21 mouse cellular contexts compared by ENCODE assay signal in the genomic region with DNA sequence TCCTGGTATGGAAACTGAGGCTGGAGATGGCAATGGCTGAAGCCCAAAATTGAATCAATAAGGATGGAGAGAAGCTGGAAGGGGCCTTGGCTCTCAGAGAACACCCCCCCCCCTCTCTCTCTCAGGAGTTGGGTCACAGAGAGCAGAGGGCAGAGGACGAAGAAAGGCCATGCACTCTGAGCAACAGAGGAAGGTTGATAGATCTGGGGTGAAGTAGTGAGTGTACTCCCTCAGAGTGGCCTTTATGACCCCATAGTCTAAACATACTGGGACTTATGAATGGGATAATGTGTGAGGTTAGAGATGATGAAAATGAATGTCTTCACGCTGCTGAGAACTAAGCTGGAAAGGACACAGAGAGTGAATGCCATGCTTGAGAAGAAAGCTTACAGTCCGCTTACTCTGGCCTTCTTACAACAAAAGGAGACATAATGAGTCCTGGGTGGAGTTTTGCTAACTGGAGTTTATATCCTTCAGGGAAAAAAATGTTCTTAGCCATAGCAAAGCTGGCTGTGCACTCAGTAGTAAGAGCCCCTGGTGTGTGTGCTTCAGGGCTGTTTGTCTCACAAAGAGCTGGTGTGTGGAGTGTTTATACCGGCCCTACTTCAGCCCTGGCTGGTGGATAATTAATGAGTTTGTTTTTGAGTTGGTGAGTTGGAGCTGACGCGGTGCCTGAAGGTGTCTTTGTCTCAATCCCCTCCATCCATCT.
DNase-seq lines count a peak whose midpoint lies in the region; ATAC-seq lines count a peak whose summit lies in the region.
"Had no signal": no experiment of that assay in that cellular context is flagged by ENCODE, and none has a peak within 500 bp of the region (broad histone marks: within the 10 kb centered on the region; RNA-seq: fewer than 3 reads in every experiment).

No protein-coding gene starts in this region.

- no peak for ATAC-seq in midbrain, embryonic 14.5 days (ENCODE audit: low FRiP score, low TSS enrichment)
- ATAC-seq in midbrain, embryonic 15.5 days (replicated peaks) = no peak
- ATAC-seq in forebrain, embryonic 16.5 days = peak; percentile 72; the same call in 1 of the 2 replicates
- ATAC-seq: intestine, embryonic 16.5 days; liver, postnatal 0 days had no signal

- H3K27ac ChIP-seq in midbrain, embryonic 14.5 days (replicated peaks; ENCODE audit: low read depth, low read length) = no peak overlapping the region
- H3K27ac ChIP-seq in midbrain, embryonic 15.5 days = no peak overlapping the region
- no peak overlapping the region for H3K27ac ChIP-seq in forebrain, embryonic 16.5 days (ENCODE audit: low read length)
- H3K27ac ChIP-seq: heart, embryonic 15.5 days; kidney, embryonic 15.5 days; limb, embryonic 10.5 days had no signal

- 28% methylated on average over 6 of the region's 6 CpGs for WGBS in midbrain, embryonic 14.5 days
- 31% methylated on average over 6 of the region's 6 CpGs for WGBS in midbrain, embryonic 15.5 days
- 8% methylated on average over 6 of the region's 6 CpGs for WGBS in forebrain, embryonic 16.5 days

- H3K4me2 ChIP-seq in midbrain, embryonic 14.5 days (ENCODE audit: low read length) = no peak overlapping the region
- no peak overlapping the region for H3K4me2 ChIP-seq in midbrain, embryonic 15.5 days
- no peak overlapping the region for H3K4me2 ChIP-seq in forebrain, embryonic 16.5 days (ENCODE audit: low read length)
- H3K4me2 ChIP-seq: heart, embryonic 15.5 days; kidney, embryonic 15.5 days had no signal

- H3K4me1 ChIP-seq in midbrain, embryonic 14.5 days (ENCODE audit: control insufficient read depth, insufficient read depth, low read length) = 0 out of 2 replicates have a peak, but pooled peaks cover 2% of the 10 kb centered on the region
- H3K4me1 ChIP-seq in midbrain, embryonic 15.5 days = peaks cover 9% of the 10 kb centered on the region; the same call in 1 of the 2 replicates
- H3K4me1 ChIP-seq in forebrain, embryonic 16.5 days (replicated peaks; ENCODE audit: control insufficient read depth, insufficient read depth, low read length) = no peaks in the 10 kb centered on the region
- H3K4me1 ChIP-seq: heart, embryonic 15.5 days; kidney, embryonic 15.5 days; limb, embryonic 10.5 days had no signal

- H3K36me3 ChIP-seq in midbrain, embryonic 14.5 days (ENCODE audit: control insufficient read depth, insufficient read depth, low read length) = no peaks in the 10 kb centered on the region
- no peaks in the 10 kb centered on the region for H3K36me3 ChIP-seq in midbrain, embryonic 15.5 days (replicated peaks)
- H3K36me3 ChIP-seq in forebrain, embryonic 16.5 days (ENCODE audit: control insufficient read depth, insufficient read depth) = no peaks in the 10 kb centered on the region
- H3K36me3 ChIP-seq: heart, embryonic 15.5 days; kidney, embryonic 15.5 days; limb, embryonic 10.5 days had no signal

- no peak overlapping the region for H3K9ac ChIP-seq in midbrain, embryonic 14.5 days (replicated peaks; ENCODE audit: low read length)
- no peak overlapping the region for H3K9ac ChIP-seq in midbrain, embryonic 15.5 days
- no peak overlapping the region for H3K9ac ChIP-seq in forebrain, embryonic 16.5 days (replicated peaks; ENCODE audit: low read depth, low read length)
- H3K9ac ChIP-seq: heart, embryonic 15.5 days; kidney, embryonic 15.5 days; liver, postnatal 0 days had no signal

- H3K4me3 ChIP-seq in midbrain, embryonic 14.5 days (replicated peaks; ENCODE audit: low read depth, low read length) = no peak overlapping the region
- H3K4me3 ChIP-seq in midbrain, embryonic 15.5 days = no peak overlapping the region
- H3K4me3 ChIP-seq in forebrain, embryonic 16.5 days (replicated peaks; ENCODE audit: low read length) = no peak overlapping the region
- H3K4me3 ChIP-seq: heart, embryonic 15.5 days; kidney, embryonic 15.5 days; limb, embryonic 10.5 days; megakaryocyte, embryonic 14.5 days had no signal

- peak; percentile 19 for DNase-seq in midbrain, embryonic 14.5 days
- peak; percentile 21 for DNase-seq in embryo, embryonic 9.5 days (ENCODE audit: extremely low spot score)
- peak; percentile 35 for DNase-seq in retina, embryonic 14.5 days (ENCODE audit: low spot score)
- no peak for DNase-seq in right cerebral cortex, adult 2 months (ENCODE audit: low spot score in 2 of 2)
- no peak for DNase-seq in adrenal gland, adult 18-20 months (ENCODE audit: low spot score in 2 of 2)
- no peak for DNase-seq in cerebellum, adult 11-12 months
- DNase-seq: adrenal gland, postnatal 10 days; cerebellum, adult 11 months; cerebellum, postnatal 14 days; gastrocnemius, postnatal 10 days; kidney, postnatal 4 days; liver, postnatal 0 days; right cerebral cortex, postnatal 25 days; thymus, adult 2 months had no signal

- no peaks in the 10 kb centered on the region for H3K27me3 ChIP-seq in midbrain, embryonic 14.5 days (ENCODE audit: control insufficient read depth, insufficient read depth, low read length)
- no peaks in the 10 kb centered on the region for H3K27me3 ChIP-seq in midbrain, embryonic 15.5 days (replicated peaks)
- no peaks in the 10 kb centered on the region for H3K27me3 ChIP-seq in forebrain, embryonic 16.5 days (replicated peaks; ENCODE audit: control insufficient read depth, insufficient read depth, low read length)
- H3K27me3 ChIP-seq: heart, embryonic 15.5 days; kidney, embryonic 15.5 days; megakaryocyte, embryonic 14.5 days had no signal

- H3K9me3 ChIP-seq in midbrain, embryonic 14.5 days (ENCODE audit: control insufficient read depth, low read length) = no peaks in the 10 kb centered on the region
- no peaks in the 10 kb centered on the region for H3K9me3 ChIP-seq in midbrain, embryonic 15.5 days
- H3K9me3 ChIP-seq in forebrain, embryonic 16.5 days (ENCODE audit: control insufficient read depth, low read length) = no peaks in the 10 kb centered on the region
- H3K9me3 ChIP-seq: heart, embryonic 15.5 days; kidney, embryonic 15.5 days; limb, embryonic 10.5 days; megakaryocyte, embryonic 14.5 days had no signal

Comparison
In these comparisons a context has a peak if more than half of its experiments do, and no peak if none do; other contexts are left out.
1. DNase-seq: peak in midbrain, embryonic 14.5 days (single experiment), embryo, embryonic 9.5 days (single experiment) and retina, embryonic 14.5 days (single experiment); none in right cerebral cortex, adult 2 months (0 of 2), adrenal gland, adult 18-20 months (0 of 2) and cerebellum, adult 11-12 months (single experiment).